Mouse (Mus musculus) gastrocnemius, postnatal 14 days (tissue): ENCODE measurements at regions not wholly inside any gene's neighbourhood (a gene's known extent, or its start where the extent isn't known, plus 50 kb on each side); places are given as distances from the start of the nearest gene placed in this dataset.
"Not testable (repeated sequence)": the region's sequence is repeated elsewhere in the genome, so short reads cannot be mapped to it uniquely, and the experiment has no call there.

Experiments
- DNase-seq: peaks from one replicate; pipeline ENCODE4 v3.0.0; 2021; ENCODE audit warnings: mixed read lengths
- intact Hi-C: fragments of 180-260 bp; cut with DNase I; formaldehyde crosslinking; loops from one replicate; pipeline ENCODE4 v1.15.1; 2025; ENCODE audit warnings: low total_unique reads

DNA sequence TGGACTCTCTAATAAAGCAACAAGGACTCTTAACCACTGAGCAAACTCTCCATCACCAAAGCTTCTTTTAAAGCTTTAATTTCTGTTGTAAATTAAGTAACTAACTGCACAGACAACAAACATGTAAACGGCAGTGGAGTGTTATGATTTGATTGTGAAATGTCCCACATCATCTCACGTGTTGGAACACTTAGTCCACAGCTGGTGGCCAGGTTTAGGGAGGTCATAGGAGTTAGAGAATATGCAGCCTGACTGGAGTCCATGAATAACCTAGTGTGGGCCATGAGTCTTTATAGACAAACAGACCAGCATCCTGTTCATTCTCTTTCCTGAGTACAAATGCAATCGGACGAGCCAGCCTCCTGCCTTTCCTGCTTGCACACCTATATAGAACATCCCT, 527.3 kb upstream of the N6amt1 start:
- intact Hi-C loops = no loop called here
- DNase-seq = no peak

DNA sequence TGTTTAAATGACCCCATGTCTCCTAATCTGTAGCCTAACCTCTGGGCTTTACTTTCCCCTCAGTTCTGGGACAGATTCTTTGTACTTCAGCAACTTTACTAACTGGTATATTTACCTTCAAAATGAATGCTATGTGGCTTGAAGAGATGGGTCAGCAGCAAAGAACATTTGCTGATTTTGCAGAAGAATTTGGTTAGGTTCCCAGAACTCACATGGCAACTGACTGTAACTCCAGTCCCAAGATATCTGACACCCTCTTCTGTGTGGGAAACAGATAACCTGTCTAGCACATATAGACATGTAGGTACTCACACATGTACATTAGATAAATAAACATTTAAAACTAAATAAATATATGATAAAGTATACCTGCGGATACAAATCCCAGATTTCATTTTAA, 530.5 kb upstream of the N6amt1 start:
- intact Hi-C loops = no loop called here
- no peak for DNase-seq

DNA sequence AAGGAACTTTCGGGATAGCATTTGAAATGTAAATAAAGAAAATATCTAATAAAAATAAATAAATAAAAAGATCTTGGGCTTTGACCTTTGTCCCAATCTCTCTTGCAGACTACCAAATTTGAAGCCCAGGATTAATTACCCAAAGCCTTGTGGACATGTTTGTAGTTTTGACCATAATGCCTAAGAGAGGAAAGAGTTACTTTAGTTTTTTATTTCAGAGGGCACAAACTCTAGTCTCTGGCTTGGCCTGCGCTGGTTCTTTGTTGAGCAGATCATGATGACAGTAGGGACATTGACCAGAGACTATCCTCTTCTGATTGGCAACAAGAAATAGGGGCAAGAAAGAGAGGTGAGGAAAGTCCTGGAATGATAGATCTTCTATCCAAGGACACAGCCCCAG, 532.4 kb upstream of the N6amt1 start:
- intact Hi-C loops = no loop called here
- DNase-seq = no peak

GRCm38 (mm10) chr16:86818639-86819038, 535.3 kb upstream of the N6amt1 start:
- intact Hi-C loops = not testable (repeated sequence)

GRCm38 (mm10) chr16:86816763-86817593, 537.0 kb upstream of the N6amt1 start:
- no peak for DNase-seq
- intact Hi-C loops = no loop called here

More at GRCm38 (mm10) chr16:86818639-86819038, 535.3 kb upstream of the N6amt1 start:
- not testable (repeated sequence) for DNase-seq

DNA sequence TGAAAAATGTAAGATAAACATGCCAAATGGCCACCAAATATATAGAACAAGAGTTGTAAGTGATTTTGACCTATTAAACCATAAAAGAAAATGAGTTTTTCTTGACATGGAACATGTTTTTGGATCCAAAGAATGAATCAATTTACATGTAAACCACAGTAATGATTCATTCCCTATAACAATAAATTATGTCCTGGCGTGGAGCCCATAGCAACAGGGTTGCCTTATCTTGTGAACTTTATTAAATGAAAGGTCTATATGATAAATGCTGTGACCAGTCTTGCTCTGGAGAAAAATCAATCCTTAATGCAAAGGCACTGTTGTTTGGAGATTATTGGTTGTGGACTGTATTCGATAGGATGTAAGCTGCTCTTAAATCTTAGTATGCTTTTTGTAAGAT, 538.0 kb upstream of the N6amt1 start:
- intact Hi-C loops = no loop called here
- no peak for DNase-seq

GRCm38 (mm10) chr16:86812692-86813091, 541.3 kb upstream of the N6amt1 start:
- DNase-seq = no peak
- intact Hi-C loops = no loop called here

- DNase-seq = no peak
- intact Hi-C loops = no loop called here
These were observed 545.2 kb upstream of the N6amt1 start for GRCm38 (mm10) chr16:86808644-86809324.

DNA sequence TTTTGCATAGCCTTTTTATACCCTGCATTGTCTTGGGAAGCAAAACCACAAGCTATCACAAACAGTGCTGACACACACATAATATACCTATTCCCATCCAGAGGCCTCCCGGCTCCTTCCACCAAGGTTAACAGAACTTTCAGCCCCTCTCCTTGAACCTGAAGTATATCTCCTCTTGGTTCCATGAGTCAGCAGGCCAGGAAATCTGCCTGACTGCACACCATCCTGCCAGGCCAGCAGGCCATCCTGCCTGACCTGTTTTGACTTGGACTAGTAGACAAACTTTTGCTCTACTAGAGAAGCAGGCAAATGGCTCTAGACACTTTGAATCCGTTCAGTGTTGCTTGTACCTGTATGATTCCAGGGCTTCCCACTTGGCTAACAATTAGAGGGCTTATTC, 547.6 kb upstream of the N6amt1 start:
- no peak for DNase-seq
- intact Hi-C loops = no loop called here

DNA sequence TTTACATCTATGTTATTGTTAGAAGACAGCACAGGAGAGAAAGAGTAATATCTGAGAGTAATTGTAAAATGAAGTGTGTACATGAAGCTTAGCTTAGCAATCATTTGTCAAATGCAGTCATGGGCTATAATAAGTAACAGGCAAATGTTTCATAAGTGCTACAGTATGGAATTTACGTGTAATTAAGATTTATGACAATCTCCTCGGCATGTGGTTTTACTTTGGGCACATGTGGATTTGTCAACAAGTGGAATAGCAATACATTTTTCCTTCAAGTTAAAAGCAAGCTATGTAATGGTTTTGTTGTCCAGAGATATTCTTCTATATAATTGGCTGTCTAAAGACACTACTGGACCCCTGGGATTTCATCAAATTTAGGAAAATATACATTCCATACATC, 577.9 kb upstream of the N6amt1 start:
- DNase-seq = no peak
- intact Hi-C loops = no loop called here

DNA sequence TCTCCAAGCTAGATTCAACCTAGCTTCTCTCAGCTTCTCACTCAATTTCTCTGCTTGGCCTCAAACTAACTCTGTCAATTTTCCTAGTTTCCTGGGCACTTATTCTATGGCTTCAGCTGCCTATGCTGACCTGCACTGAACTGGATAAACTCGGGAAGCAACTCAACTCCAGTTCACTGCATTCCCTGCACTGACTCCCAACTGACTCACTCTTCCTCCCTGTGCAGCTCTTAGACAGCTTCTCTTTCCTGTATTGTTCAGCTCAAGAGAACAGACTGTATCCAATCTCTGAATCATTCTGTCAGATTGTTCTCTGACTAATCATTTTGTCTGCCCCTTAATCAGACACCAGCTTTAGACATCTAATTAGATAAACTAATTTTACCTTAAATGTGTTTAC, 581.4 kb upstream of the N6amt1 start:
- no peak for DNase-seq
- intact Hi-C loops = no loop called here

GRCm38 (mm10) chr16:86768912-86769311, 585.1 kb upstream of the N6amt1 start:
- no peak for DNase-seq
- intact Hi-C loops = no loop called here

GRCm38 (mm10) chr16:86768355-86768754, 585.6 kb upstream of the N6amt1 start:
- no peak for DNase-seq
- intact Hi-C loops = no loop called here

GRCm38 (mm10) chr16:86765974-86766373, 588.0 kb upstream of the N6amt1 start:
- no peak for DNase-seq
- intact Hi-C loops = no loop called here

- intact Hi-C loops = no loop called here
These were observed 612.7 kb upstream of the N6amt1 start for GRCm38 (mm10) chr16:86741236-86741635.

GRCm38 (mm10) chr16:86718982-86719771, 634.8 kb upstream of the N6amt1 start:
- intact Hi-C loops = no loop called here
- no peak for DNase-seq

More at GRCm38 (mm10) chr16:86741236-86741635, 612.7 kb upstream of the N6amt1 start:
- DNase-seq = no peak

DNA sequence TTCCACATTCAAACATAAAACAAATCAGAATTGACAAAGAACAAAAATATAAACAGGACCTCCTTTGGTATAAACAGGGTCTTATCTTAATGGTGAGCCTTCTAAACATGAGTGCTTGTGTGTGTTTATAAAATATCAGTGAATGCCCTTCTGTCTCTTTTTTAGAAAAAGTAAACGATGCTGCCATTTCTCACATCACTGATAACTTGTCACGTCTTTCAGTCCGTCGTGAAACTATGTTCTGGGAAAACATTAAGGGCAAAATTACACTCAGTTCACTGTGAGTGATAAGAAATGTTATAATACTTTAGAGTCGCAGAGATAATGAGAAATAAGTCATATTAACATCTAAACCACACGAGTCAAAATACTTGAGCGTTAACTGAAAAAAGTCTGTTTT, 635.6 kb upstream of the N6amt1 start:
- intact Hi-C loops = no loop called here
- DNase-seq = no peak

- DNase-seq = no peak
- intact Hi-C loops = no loop called here
These were observed 652.3 kb upstream of the N6amt1 start for GRCm38 (mm10) chr16:86701700-86702099.

DNA sequence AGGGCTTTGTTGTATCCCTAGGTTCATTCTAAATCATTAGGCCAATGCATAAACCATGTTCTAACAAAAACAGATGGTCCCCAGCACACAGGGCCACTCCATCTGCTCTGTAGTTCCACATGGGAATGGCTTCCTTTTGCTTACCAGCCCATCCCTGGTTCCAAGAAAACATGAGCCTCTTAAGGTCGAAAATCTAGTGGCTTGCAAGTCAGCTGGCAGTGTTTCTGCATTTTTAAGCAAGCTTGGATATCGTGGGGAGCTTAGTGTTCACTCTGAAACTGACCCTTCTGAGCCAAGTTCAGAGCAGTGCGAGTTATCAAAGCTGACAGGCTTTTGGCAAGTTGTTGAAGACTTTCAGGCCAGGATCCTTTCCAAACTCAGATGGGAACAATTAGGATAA, 659.5 kb upstream of the N6amt1 start:
- DNase-seq = peak; percentile 23
- intact Hi-C loops = no loop called here

- intact Hi-C loops = no loop called here
- no peak for DNase-seq
These were observed 694.8 kb upstream of the N6amt1 start for GRCm38 (mm10) chr16:86659154-86659553.
